Mouse (Mus musculus) kidney, adult 2 months (tissue): Measurements from ENCODE around the gene B230219D22Rik. TPM values are rescaled to one million over a fixed set of nuclear protein-coding genes. Genes with fewer than 3 reads are reported as not detected.

Experiments used
- DNase-seq: peaks from one replicate; pipeline ENCODE4 v3.0.0; 2021
- H3K27ac ChIP-seq: fragments of 200-500 bp; 2 replicates; pipeline ENCODE4 v1.5.1; 2012; ENCODE audit warnings: low read depth, low read length, control low read depth, inconsistent platforms; ENCODE audit not compliant: insufficient read depth
- H3K27me3 ChIP-seq: fragments of 200-500 bp; replicated peaks from 2 replicates; pipeline ENCODE4 v1.6.1; 2012; ENCODE audit warnings: mild to moderate bottlenecking, moderate library complexity, low read length, inconsistent platforms; ENCODE audit not compliant: control insufficient read depth, insufficient read depth
- H3K36me3 ChIP-seq: fragments of 200-500 bp; 2 replicates; pipeline ENCODE4 v1.6.1; 2012; ENCODE audit warnings: mild to moderate bottlenecking, moderate library complexity, low read length, inconsistent platforms; ENCODE audit not compliant: control insufficient read depth, insufficient read depth
- H3K4me1 ChIP-seq: fragments of 200-500 bp; 2 replicates; pipeline ENCODE4 v1.6.1; 2011; ENCODE audit warnings: low read length; ENCODE audit not compliant: control insufficient read depth, insufficient read depth
- H3K4me3 ChIP-seq: fragments of 200-500 bp; 2 replicates; pipeline ENCODE4 v1.5.1; 2011; ENCODE audit warnings: mild to moderate bottlenecking, low read depth, low read length, control low read depth; ENCODE audit not compliant: insufficient read depth
- CTCF ChIP-seq: fragments of 200-500 bp; conservative IDR thresholded peaks from 2 replicates; pipeline ENCODE4 v1.5.1; 2011; ENCODE audit warnings: low read depth, mild to moderate bottlenecking, control low read depth, low read length, moderate library complexity, mixed read lengths; ENCODE audit not compliant: insufficient read depth, insufficient read length
- POLR2A ChIP-seq: fragments of 200-500 bp; IDR thresholded peaks from one replicate; pipeline ENCODE4 v1.6.1; 2011; ENCODE audit warnings: low read depth, low read length, control low read depth
- WGBS: fragments of 180-500 bp; shearing (Covaris S2); methylation state at CpG from one replicate; pipeline ENCODE4 v1.1.7; 2018; 5-methylcytosine and 5-hydroxymethylcytosine counted together
- polyA plus RNA-seq: library from polyadenylated mRNA; depleted of rRNA; stranded (reverse); fragments of >200 nt; gene quantifications from 2 replicates; pipeline ENCODE4 v1.2.3, GENCODE M21; 2012

The B230219D22Rik gene
- polyA plus RNA-seq, 1 experiment = 32.7 TPM

DNA sequence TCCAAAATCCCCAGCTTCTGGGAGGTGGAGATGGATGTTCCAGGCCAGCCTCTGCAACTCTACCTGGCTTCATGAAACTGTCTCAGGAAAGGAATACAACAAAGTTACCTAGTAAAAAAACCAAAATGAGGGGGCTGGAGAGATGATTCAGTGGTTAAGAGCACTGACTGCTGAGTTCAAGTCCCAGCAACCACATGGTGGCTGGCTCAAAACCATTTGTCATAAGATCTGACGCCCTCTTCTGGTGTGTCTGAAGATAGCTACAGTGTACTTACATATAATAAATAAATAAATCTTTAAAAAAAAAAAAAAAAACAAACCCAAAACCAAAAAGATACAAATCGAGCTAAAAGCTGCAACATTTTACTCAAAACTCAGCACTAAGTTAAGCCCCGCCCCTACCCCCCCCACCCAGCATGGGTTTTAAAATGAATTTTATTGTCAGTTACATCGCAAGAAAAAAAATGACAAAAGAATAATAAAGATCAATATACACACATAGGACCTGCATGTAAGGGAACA, 33.7 kb downstream of the B230219D22Rik start:
- 0 out of 2 replicates have a peak, but pooled peaks have one; percentile 18 for TF ChIP-seq CTCF
- TF ChIP-seq POLR2A = no peak
- under 1% methylated on average over 4 of the region's 4 CpGs for WGBS
- Histone ChIP-seq H3K27me3 (no peaks in the 10 kb centered on the region), H3K27ac (peak overlapping the region; percentile 83), H3K4me3 (peak overlapping the region; percentile 77), H3K36me3 (no peaks in the 10 kb centered on the region), H3K4me1 (no peaks in the 10 kb centered on the region)
- peak; percentile 17 for DNase-seq

DNA sequence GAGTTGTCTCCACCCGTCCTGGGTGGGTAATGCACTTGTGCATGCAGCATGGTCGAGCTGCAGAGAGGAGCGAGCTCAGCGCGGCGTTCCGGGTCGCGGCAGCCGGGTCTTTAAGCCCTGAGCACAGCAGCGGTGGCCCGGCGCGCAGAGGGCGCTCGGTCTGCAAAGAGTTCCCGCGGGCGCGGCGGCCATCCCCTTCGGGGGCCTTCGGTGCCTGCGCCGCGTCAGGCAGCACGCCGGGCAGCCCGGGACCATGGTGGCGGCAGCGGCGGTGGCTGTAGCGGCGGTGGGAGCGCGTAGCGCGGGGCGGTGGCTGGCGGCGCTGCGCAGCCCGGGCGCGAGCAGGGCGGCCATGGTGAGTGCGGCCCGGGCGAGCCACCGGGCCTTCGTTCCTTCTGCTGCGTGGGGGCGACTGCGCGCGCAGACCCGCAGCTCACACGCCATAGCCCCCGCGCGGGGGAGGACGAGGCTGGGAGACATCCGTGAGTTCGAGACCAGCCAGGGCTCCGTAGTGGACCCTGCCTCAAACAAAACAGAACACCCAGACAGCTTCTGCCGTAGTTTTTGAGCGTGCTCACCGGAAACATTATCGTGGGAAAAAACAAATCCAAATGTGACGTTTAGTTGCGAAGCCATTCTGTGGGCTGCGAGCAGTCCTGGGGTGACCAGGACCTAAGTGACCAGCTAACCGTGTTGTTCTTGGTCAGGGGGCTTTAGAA, 34.4 kb downstream of the B230219D22Rik start, which contains the start of gene Pcbd2:
Pcbd2 (plus strand) TSS at position 249 of the 719 bp plus-strand sequence.
- peak; percentile 91 for DNase-seq
- Histone ChIP-seq H3K4me1 (no peaks in the 10 kb centered on the region), H3K36me3 (no peaks in the 10 kb centered on the region), H3K4me3 (peak within 1 kb of the TSS; percentile 77), H3K27ac (peak within 1 kb of the TSS; percentile 83), H3K27me3 (no peaks in the 10 kb centered on the region)
- TF ChIP-seq POLR2A = peak; percentile 7
- TF ChIP-seq CTCF = no peak
- WGBS = under 1% methylated on average over 73 of the region's 73 CpGs

DNA sequence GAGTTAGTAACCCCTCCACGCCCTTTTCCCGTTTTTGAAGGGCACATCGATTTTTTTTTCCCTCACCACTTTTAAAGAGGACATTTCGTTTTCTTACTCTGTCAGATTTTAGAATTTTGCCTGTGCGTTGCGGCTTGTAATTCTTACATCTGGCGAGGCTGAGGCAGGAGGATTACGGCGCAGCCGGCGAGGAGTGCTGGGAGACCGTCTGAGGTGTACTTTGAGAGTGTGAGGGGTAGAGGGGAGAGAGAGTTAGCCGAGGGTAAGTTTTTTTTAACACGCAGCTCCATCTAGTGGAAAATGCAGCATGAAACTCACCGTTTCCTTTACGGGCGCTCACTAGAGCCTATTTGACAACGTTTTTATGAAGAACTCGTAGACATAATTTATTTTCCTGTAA, 34.9 kb downstream of the B230219D22Rik start:
- Histone ChIP-seq H3K4me3 (peak overlapping the region; percentile 77), H3K27me3 (no peaks in the 10 kb centered on the region), H3K27ac (peak overlapping the region; percentile 83), H3K36me3 (no peaks in the 10 kb centered on the region), H3K4me1 (no peaks in the 10 kb centered on the region)
- TF ChIP-seq CTCF = peak; percentile 51
- TF ChIP-seq POLR2A = no peak
- peak; percentile 85 for DNase-seq
- WGBS = under 1% methylated on average over 19 of the region's 19 CpGs

DNA sequence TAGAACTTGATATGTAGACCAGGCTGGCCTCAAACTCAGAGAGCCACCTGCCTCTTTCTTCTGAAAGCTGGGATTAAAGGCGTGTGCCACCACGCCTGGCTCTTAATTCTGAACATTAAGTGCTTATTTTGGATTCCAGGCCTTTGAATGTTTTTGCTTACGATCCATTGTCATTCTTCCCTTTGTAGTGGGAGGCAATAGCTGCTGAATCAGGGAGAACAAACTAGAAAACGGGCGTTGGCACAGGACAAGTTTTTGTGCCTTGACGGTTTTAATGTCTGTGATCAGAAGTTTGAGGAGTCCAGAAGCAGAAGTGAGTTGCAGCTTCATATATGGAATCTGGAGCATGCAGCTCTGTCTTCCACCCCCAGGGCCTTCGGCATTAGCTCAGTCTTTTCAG, 37.8 kb downstream of the B230219D22Rik start:
- no peak for TF ChIP-seq POLR2A
- TF ChIP-seq CTCF = no peak
- no peak for DNase-seq
- Histone ChIP-seq H3K27me3 (no peaks in the 10 kb centered on the region), H3K4me1 (no peaks in the 10 kb centered on the region), H3K4me3 (no peak overlapping the region), H3K36me3 (no peaks in the 10 kb centered on the region), H3K27ac (no peak overlapping the region)
- 92% methylated on average over 7 of the region's 7 CpGs for WGBS

DNA sequence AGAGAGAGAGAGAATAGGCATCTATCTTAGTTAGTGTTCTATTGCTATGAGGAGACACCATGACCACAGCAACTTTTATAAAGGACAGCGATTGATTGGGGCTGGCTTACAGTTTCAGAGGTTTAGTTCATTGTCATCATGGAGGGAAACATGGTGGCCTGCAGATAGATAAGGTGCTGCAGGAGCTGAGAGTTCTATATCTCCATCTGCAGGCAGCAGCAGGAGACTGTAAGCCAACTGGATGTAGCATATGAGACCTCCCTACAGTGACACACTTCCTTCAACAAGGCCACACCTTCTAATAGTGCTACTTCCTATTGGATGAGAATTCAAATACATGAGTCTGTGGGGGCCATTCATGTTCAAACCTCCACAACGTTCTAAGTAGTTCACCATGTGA, 39.2 kb downstream of the B230219D22Rik start:
- Histone ChIP-seq H3K4me3 (no peak overlapping the region), H3K36me3 (no peaks in the 10 kb centered on the region), H3K27me3 (no peaks in the 10 kb centered on the region), H3K4me1 (no peaks in the 10 kb centered on the region), H3K27ac (no peak overlapping the region)
- no peak for DNase-seq
- no peak for TF ChIP-seq POLR2A
- TF ChIP-seq CTCF = no peak
- 89% methylated on average over 2 of the region's 2 CpGs for WGBS

- Histone ChIP-seq H3K4me3 (no peak overlapping the region), H3K27ac (no peak overlapping the region), H3K27me3 (no peaks in the 10 kb centered on the region), H3K4me1 (no peaks in the 10 kb centered on the region), H3K36me3 (no peaks in the 10 kb centered on the region)
- WGBS = 63% methylated on average over 22 of the region's 22 CpGs
- TF ChIP-seq CTCF = no peak
- TF ChIP-seq POLR2A = no peak
- DNase-seq = no peak
These were observed 40.9 kb downstream of the B230219D22Rik start for GRCm38 (mm10) chr13:55733628-55734502.
